Mouse (Mus musculus): Measurements from ENCODE around the gene Zcchc7.

DNA sequence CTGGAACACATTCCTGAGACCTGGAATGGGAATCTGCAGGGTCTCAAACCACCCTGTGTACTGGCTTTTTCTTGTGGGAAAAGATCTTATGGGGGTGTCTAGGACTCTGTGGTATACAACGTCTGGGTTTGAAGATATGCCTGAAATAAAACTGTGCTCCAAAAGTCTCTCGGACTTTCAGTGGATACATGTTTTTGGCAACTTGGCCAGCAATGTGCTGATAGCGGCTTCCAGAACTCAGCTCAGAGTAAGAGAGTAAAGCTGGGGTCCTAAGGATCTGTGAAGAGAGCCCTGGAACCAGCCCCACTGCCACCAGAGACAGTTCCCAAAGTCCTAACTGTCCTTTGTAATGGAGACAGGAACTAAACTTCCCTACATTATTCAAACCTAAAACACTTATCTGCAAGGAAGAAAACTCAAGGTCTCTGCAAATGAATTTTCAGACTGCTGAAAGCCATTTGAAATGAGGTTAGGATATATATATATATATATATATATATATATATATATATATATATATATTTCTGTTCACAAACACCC lies 40.0 kb upstream of the Zcchc7 start:
- TF ChIP-seq GATA1 (IDR thresholded peaks at IDR 0.05; ENCODE audit: low read length) = no peak
- no peak for TF ChIP-seq TAL1 (IDR thresholded peaks at IDR 0.05; ENCODE audit: low read length)

Data from erythroblast, embryonic 14.5 days (primary cell).